Mouse (Mus musculus): ENCODE data around the gene Meltf. TPM values are rescaled to one million over a fixed set of nuclear protein-coding genes. Genes with fewer than 3 reads are reported as not detected.

The Meltf gene
- total RNA-seq, 2 experiments from 2014 or later, result 0.40 to 0.46 TPM

Other genes starting within 250 kb of the Meltf start
- 100 to 1,000 TPM; 148 to 158 TPM for gene Dlg1, start 215.4 kb upstream of the Meltf start, total RNA-seq (2021)
- gene Pigz, start 55.0 kb downstream of the Meltf start, total RNA-seq (2021), result 10 to 100 TPM; 14.6 to 20.9 TPM
- gene 0610012G03Rik, start 69.7 kb downstream of the Meltf start, total RNA-seq (2021), result 10 to 100 TPM; 50.7 to 56.1 TPM
- gene Ncbp2, start 69.7 kb downstream of the Meltf start, total RNA-seq (2021), result 10 to 100 TPM; 47.8 to 49.5 TPM
- 10 to 100 TPM; 44.6 to 47.6 TPM for gene Senp5, start 124.5 kb downstream of the Meltf start, total RNA-seq (2021)
- 10 to 100 TPM; 26.5 to 27.8 TPM for gene Pak2, start 200.5 kb downstream of the Meltf start, total RNA-seq (2021)
- 10 to 100 TPM; 26.4 TPM for gene Pigx, start 220.9 kb downstream of the Meltf start, total RNA-seq (2021)
- 10 to 100 TPM; 68.6 to 71.2 TPM for gene Cep19, start 221.0 kb downstream of the Meltf start, total RNA-seq (2021)

All from left cerebral cortex, postnatal 14 days (tissue).